Mouse (Mus musculus) hindbrain, postnatal 0 days (tissue): ENCODE data around the gene Polr2a. TPM values are rescaled to one million over a fixed set of nuclear protein-coding genes. Genes with fewer than 3 reads are reported as not detected.

ENCODE experiments used
- ATAC-seq: fragments of 200-750 bp; cut with Nextera tagmentation; 2 replicates; pipeline ENCODE4 v1.8.0; 2017; ENCODE audit warnings: mild to moderate bottlenecking, moderate TSS enrichment, moderate library complexity
- DNase-seq: peaks from one replicate; pipeline ENCODE4 v3.0.0-alpha.2; 2015; ENCODE audit warnings: low spot score
- H3K27ac ChIP-seq: fragments of 300-500 bp; sonication (generic); 2 replicates; pipeline ENCODE4 v1.5.1; 2014; ENCODE audit warnings: mild to moderate bottlenecking
- H3K27me3 ChIP-seq: fragments of 300-500 bp; sonication (generic); 2 replicates; pipeline ENCODE4 v1.6.1; 2014; ENCODE audit warnings: low read length, mixed read lengths; ENCODE audit not compliant: insufficient read depth
- H3K36me3 ChIP-seq: fragments of 300-500 bp; sonication (generic); 2 replicates; pipeline ENCODE4 v1.6.1; 2014; ENCODE audit warnings: low read length, mixed read lengths; ENCODE audit not compliant: insufficient read depth
- H3K4me1 ChIP-seq: fragments of 300-500 bp; sonication (generic); 2 replicates; pipeline ENCODE4 v1.6.1; 2014; ENCODE audit warnings: antibody characterized with exemption, low read length, mixed read lengths; ENCODE audit not compliant: insufficient read depth
- H3K4me2 ChIP-seq: fragments of 300-500 bp; sonication (generic); 2 replicates; pipeline ENCODE4 v1.6.1; 2014; ENCODE audit warnings: low read depth, mild to moderate bottlenecking, low read length, moderate library complexity, mixed read lengths
- H3K4me3 ChIP-seq: fragments of 300-500 bp; sonication (generic); 2 replicates; pipeline ENCODE4 v1.5.1; 2014; ENCODE audit warnings: low read length
- H3K9ac ChIP-seq: fragments of 300-500 bp; sonication (generic); replicated peaks from 2 replicates; pipeline ENCODE4 v1.6.1; 2014; ENCODE audit warnings: mild to moderate bottlenecking, low read length, moderate library complexity, mixed read lengths
- H3K9me3 ChIP-seq: fragments of 300-500 bp; sonication (generic); 2 replicates; pipeline ENCODE4 v1.6.1; 2016; ENCODE audit warnings: low read length, mixed read lengths
- CTCF ChIP-seq: IDR thresholded peaks from 2 replicates; pipeline ENCODE4 v1.5.1; 2016; ENCODE audit warnings: antibody characterized with exemption, control low read depth, low read depth
- WGBS: fragments of 180-500 bp; shearing (Covaris S2); extraction: QIAGEN DNeasy Blood & Tissue Kit; methylation state at CpG from one replicate; pipeline ENCODE4 v1.1.7; 2014; 5-methylcytosine and 5-hydroxymethylcytosine counted together
- polyA plus RNA-seq: library from polyadenylated mRNA; unstranded; fragments of >200 nt; fragmentation: Nextera tagmentation; extraction: Ambion mirVana; gene quantifications from 2 replicates; pipeline ENCODE4 v1.2.1, GENCODE M21; 2015
- total RNA-seq: library from RNA; depleted of rRNA; stranded (reverse); fragments of >200 nt; gene quantifications from 2 replicates; pipeline ENCODE4 v1.2.3, GENCODE M21; 2014

The Polr2a gene
- total and polyA plus RNA-seq, 2 experiments from 2014 or later = 10.5 to 18.3 TPM

GRCm38 (mm10) chr11:69761868-69762267, 3.4 kb upstream of the Polr2a start, which contains the start of gene Slc35g3:
Slc35g3 (minus strand) TSS chr11:69761968.
- WGBS = 69% methylated on average over 1 of the region's 1 CpGs
- H3K9me3 ChIP-seq = no peaks in the 10 kb centered on the region
- no peak within 1 kb of the TSS for H3K9ac ChIP-seq
- no peak within 1 kb of the TSS for H3K4me2 ChIP-seq
- no peak within 1 kb of the TSS for H3K4me3 ChIP-seq
- no peaks in the 10 kb centered on the region for H3K27me3 ChIP-seq
- no peak for TF ChIP-seq CTCF
- peak within 1 kb of the TSS; percentile 99 for H3K27ac ChIP-seq
- DNase-seq (no peak), ATAC-seq (no peak)
- H3K4me1 ChIP-seq = peaks cover 20% of the 10 kb centered on the region
- no peaks in the 10 kb centered on the region for H3K36me3 ChIP-seq

- no peaks in the 10 kb centered on the region for H3K36me3 ChIP-seq
- peak overlapping the region; percentile 99 for H3K27ac ChIP-seq
- H3K4me3 ChIP-seq = no peak overlapping the region
- H3K4me2 ChIP-seq = no peak overlapping the region
- 94% methylated on average over 7 of the region's 7 CpGs for WGBS
- H3K9me3 ChIP-seq = no peaks in the 10 kb centered on the region
- no peak overlapping the region for H3K9ac ChIP-seq
- peaks cover 25% of the 10 kb centered on the region for H3K4me1 ChIP-seq
- TF ChIP-seq CTCF = no peak
- ATAC-seq (no peak), DNase-seq (no peak)
- H3K27me3 ChIP-seq = no peaks in the 10 kb centered on the region
These were observed 2.4 kb upstream of the Polr2a start for GRCm38 (mm10) chr11:69760901-69761200.

GRCm38 (mm10) chr11:69760160-69760900, 1.9 kb upstream of the Polr2a start:
- Histone ChIP-seq H3K27ac (peak overlapping the region; percentile 99), H3K9me3 (no peaks in the 10 kb centered on the region), H3K4me1 (peaks cover 27% of the 10 kb centered on the region), H3K9ac (peak overlapping the region; percentile 75), H3K4me3 (no peak overlapping the region), H3K27me3 (no peaks in the 10 kb centered on the region), H3K4me2 (peak overlapping the region; percentile 80), H3K36me3 (no peaks in the 10 kb centered on the region)
- TF ChIP-seq CTCF = no peak
- ATAC-seq = no peak
- DNase-seq = no peak
- 82% methylated on average over 14 of the region's 14 CpGs for WGBS

GRCm38 (mm10) chr11:69758971-69759721, 709 bp upstream of the Polr2a start:
- WGBS = under 1% methylated on average over 37 of the region's 37 CpGs
- Histone ChIP-seq H3K4me3 (peak overlapping the region; percentile 50), H3K27ac (peak overlapping the region; percentile 99), H3K4me2 (peak overlapping the region; percentile 80), H3K36me3 (no peaks in the 10 kb centered on the region), H3K9ac (peak overlapping the region; percentile 75), H3K9me3 (no peaks in the 10 kb centered on the region), H3K4me1 (peaks cover 26% of the 10 kb centered on the region), H3K27me3 (no peaks in the 10 kb centered on the region)
- TF ChIP-seq CTCF = no peak
- DNase-seq (peak; percentile 96), ATAC-seq (peak; percentile 91)

GRCm38 (mm10) chr11:69758090-69758456, 364 bp downstream of the Polr2a start:
- H3K4me1 ChIP-seq = peaks cover 26% of the 10 kb centered on the region
- H3K36me3 ChIP-seq = no peaks in the 10 kb centered on the region
- under 1% methylated on average over 25 of the region's 26 CpGs for WGBS
- H3K4me3 ChIP-seq = peak overlapping the region; percentile 50
- peak overlapping the region; percentile 80 for H3K4me2 ChIP-seq
- H3K9me3 ChIP-seq = no peaks in the 10 kb centered on the region
- DNase-seq (peak; percentile 98), ATAC-seq (peak; percentile 86)
- no peak for TF ChIP-seq CTCF
- peak overlapping the region; percentile 75 for H3K9ac ChIP-seq
- no peaks in the 10 kb centered on the region for H3K27me3 ChIP-seq
- peak overlapping the region; percentile 99 for H3K27ac ChIP-seq

GRCm38 (mm10) chr11:69757303-69758089, 941 bp downstream of the Polr2a start:
- ATAC-seq (no peak), DNase-seq (no peak)
- WGBS = 44% methylated on average over 9 of the region's 9 CpGs
- Histone ChIP-seq H3K36me3 (no peaks in the 10 kb centered on the region), H3K9me3 (no peaks in the 10 kb centered on the region), H3K27ac (peak overlapping the region; percentile 99), H3K4me2 (peak overlapping the region; percentile 80), H3K9ac (peak overlapping the region; percentile 75), H3K4me1 (peaks cover 26% of the 10 kb centered on the region), H3K27me3 (no peaks in the 10 kb centered on the region), H3K4me3 (peak overlapping the region; percentile 50)
- TF ChIP-seq CTCF = no peak
